Mouse (Mus musculus) stomach, postnatal 0 days (tissue): ENCODE measurements around the gene Crim1. TPM values are rescaled to one million over a fixed set of nuclear protein-coding genes. Genes with fewer than 3 reads are reported as not detected.
A peak's percentile ranks its signal among the peaks of the same experiment; 100 is the strongest.

Experiments
- ATAC-seq: fragments of 200-750 bp; cut with Nextera tagmentation; 2 replicates; pipeline ENCODE4 v1.8.0; 2017; ENCODE audit not compliant: low FRiP score, low TSS enrichment
- DNase-seq: peaks from one replicate; pipeline ENCODE4 v3.0.0-alpha.2; 2016; ENCODE audit warnings: low spot score
- H3K27ac ChIP-seq: fragments of 300-500 bp; sonication (generic); replicated peaks from 2 replicates; pipeline ENCODE4 v1.5.1; 2014; ENCODE audit warnings: mild to moderate bottlenecking, control low read depth
- H3K27me3 ChIP-seq: fragments of 300-500 bp; sonication (generic); 2 replicates; pipeline ENCODE4 v1.6.1; 2014; ENCODE audit warnings: low read length; ENCODE audit not compliant: control insufficient read depth, insufficient read depth
- H3K36me3 ChIP-seq: fragments of 300-500 bp; sonication (generic); 2 replicates; pipeline ENCODE4 v1.6.1; 2014; ENCODE audit warnings: low read length, mixed read lengths; ENCODE audit not compliant: control insufficient read depth, insufficient read depth
- H3K4me1 ChIP-seq: fragments of 300-500 bp; sonication (generic); replicated peaks from 2 replicates; pipeline ENCODE4 v1.6.1; 2014; ENCODE audit warnings: antibody characterized with exemption; ENCODE audit not compliant: control insufficient read depth, insufficient read depth
- H3K4me2 ChIP-seq: fragments of 300-500 bp; sonication (generic); replicated peaks from 2 replicates; pipeline ENCODE4 v1.6.1; 2014; ENCODE audit warnings: low read depth, mild to moderate bottlenecking, control low read depth, moderate library complexity
- H3K4me3 ChIP-seq: fragments of 300-500 bp; sonication (generic); 2 replicates; pipeline ENCODE4 v1.5.1; 2014; ENCODE audit warnings: low read depth, low read length, control low read depth
- H3K9ac ChIP-seq: fragments of 300-500 bp; sonication (generic); 2 replicates; pipeline ENCODE4 v1.6.1; 2014; ENCODE audit warnings: mild to moderate bottlenecking, low read length, control low read depth, mixed read lengths
- H3K9me3 ChIP-seq: fragments of 300-500 bp; sonication (generic); 2 replicates; pipeline ENCODE4 v1.6.1; 2016; ENCODE audit warnings: low read length; ENCODE audit not compliant: control insufficient read depth
- CTCF ChIP-seq: IDR thresholded peaks from 2 replicates; pipeline ENCODE4 v1.5.1; 2016; ENCODE audit warnings: antibody characterized with exemption, low read depth, mild to moderate bottlenecking, moderate library complexity
- EP300 ChIP-seq: optimal IDR thresholded peaks from 2 replicates; pipeline ENCODE3; 2016; ENCODE audit warnings: antibody characterized with exemption
- WGBS: fragments of 180-500 bp; shearing (Covaris S2); extraction: QIAGEN DNeasy Blood & Tissue Kit; methylation state at CpG from one replicate; pipeline ENCODE4 v1.1.7; 2014; 5-methylcytosine and 5-hydroxymethylcytosine counted together
- polyA plus RNA-seq: library from polyadenylated mRNA; unstranded; fragments of >200 nt; fragmentation: Nextera tagmentation; extraction: Ambion mirVana; gene quantifications from 2 replicates; pipeline ENCODE4 v1.2.1, GENCODE M21; 2015

The Crim1 gene
- polyA plus RNA-seq, 1 experiment from 2014 or later: 5.1 TPM

DNA sequence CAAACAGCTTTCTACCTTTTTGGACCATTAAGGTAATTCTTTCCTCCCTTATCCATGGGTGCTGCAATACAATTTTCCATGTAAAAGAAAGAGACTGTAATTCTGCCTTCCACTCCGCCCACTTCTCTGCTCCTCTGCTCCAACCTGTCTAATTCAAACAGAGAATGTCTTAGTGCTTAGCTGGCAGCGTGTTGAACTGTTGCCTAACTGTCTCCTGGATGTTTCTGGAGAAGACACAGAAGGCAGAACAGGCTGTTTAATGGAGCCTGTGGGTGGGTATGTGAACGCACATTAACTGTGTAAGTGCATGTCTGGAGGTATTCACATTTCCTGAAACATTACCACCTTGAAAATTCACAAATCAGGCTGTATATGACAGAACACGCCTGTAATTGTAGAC lies 33.5 kb upstream of the Crim1 start:
- Histone ChIP-seq H3K9me3 (no peaks in the 10 kb centered on the region), H3K4me2 (no peak overlapping the region), H3K36me3 (no peaks in the 10 kb centered on the region), H3K4me3 (no peak overlapping the region), H3K9ac (no peak overlapping the region), H3K4me1 (no peaks in the 10 kb centered on the region), H3K27ac (no peak overlapping the region), H3K27me3 (no peaks in the 10 kb centered on the region)
- DNase-seq (no peak), ATAC-seq (no peak)
- WGBS: 52% methylated on average over 4 of the region's 4 CpGs
- no peak for TF ChIP-seq EP300
- no peak for TF ChIP-seq CTCF

GRCm38 (mm10) chr17:78172371-78172770 lies 27.7 kb upstream of the Crim1 start:
- Histone ChIP-seq H3K4me2 (no peak overlapping the region), H3K4me1 (no peaks in the 10 kb centered on the region), H3K9ac (no peak overlapping the region), H3K36me3 (no peaks in the 10 kb centered on the region), H3K9me3 (no peaks in the 10 kb centered on the region), H3K27me3 (no peaks in the 10 kb centered on the region), H3K4me3 (no peak overlapping the region), H3K27ac (no peak overlapping the region)
- DNase-seq (no peak), ATAC-seq (no peak)
- WGBS: 57% methylated on average over 2 of the region's 2 CpGs
- TF ChIP-seq CTCF (no peak), EP300 (no peak)

DNA sequence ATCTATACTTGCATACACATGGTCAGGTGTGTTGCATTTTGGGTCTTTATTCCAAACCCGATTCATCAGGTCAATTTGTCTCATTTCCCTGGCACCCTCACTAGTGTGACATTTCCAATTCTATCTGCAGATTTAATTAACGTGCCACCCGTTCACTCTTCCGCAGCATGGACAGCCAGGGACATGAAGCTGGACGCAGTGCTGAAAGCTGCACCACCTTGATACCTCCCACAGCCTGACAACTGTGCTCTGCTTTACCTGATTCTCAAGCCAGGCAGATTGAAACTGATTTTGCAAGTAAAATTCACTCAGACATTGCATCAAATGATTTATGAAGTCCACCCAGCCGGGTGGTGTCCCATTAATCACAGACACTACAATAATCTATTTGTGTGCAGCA lies 19.3 kb upstream of the Crim1 start:
- no peak overlapping the region for H3K4me2 ChIP-seq
- no peak overlapping the region for H3K9ac ChIP-seq
- no peaks in the 10 kb centered on the region for H3K36me3 ChIP-seq
- TF ChIP-seq EP300: no peak
- TF ChIP-seq CTCF: no peak
- H3K27me3 ChIP-seq: no peaks in the 10 kb centered on the region
- H3K4me1 ChIP-seq: no peaks in the 10 kb centered on the region
- DNase-seq: no peak
- no peak overlapping the region for H3K27ac ChIP-seq
- no peaks in the 10 kb centered on the region for H3K9me3 ChIP-seq
- H3K4me3 ChIP-seq: no peak overlapping the region
- no peak for ATAC-seq
- 86% methylated on average over 6 of the region's 6 CpGs for WGBS

DNA sequence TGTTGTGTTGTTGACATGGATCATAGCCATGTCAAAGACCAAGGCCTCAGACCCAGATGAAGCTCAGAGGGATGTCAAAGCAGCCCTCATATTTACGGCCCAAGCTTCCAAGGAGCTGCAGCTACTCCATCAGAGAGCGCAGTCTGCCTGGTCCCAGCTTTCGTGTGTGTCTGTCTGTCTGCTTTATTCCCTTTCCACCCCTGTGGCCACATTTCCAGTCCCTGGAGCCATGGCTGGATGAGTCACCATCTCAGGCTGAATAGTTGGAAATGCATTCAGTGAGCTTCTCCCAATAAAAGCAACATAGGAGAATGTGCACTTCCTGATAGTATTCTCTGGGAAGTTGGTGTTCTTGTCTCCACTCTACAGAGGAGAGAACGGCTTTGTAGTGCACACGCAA lies 3.9 kb upstream of the Crim1 start:
- H3K4me2 ChIP-seq: no peak overlapping the region
- 91% methylated on average over 5 of the region's 5 CpGs for WGBS
- no peak overlapping the region for H3K4me3 ChIP-seq
- no peak overlapping the region for H3K27ac ChIP-seq
- no peak for ATAC-seq
- no peaks in the 10 kb centered on the region for H3K9me3 ChIP-seq
- no peak overlapping the region for H3K9ac ChIP-seq
- H3K36me3 ChIP-seq: no peaks in the 10 kb centered on the region
- H3K4me1 ChIP-seq: no peaks in the 10 kb centered on the region
- TF ChIP-seq CTCF (no peak), EP300 (no peak)
- no peaks in the 10 kb centered on the region for H3K27me3 ChIP-seq
- DNase-seq: no peak

DNA sequence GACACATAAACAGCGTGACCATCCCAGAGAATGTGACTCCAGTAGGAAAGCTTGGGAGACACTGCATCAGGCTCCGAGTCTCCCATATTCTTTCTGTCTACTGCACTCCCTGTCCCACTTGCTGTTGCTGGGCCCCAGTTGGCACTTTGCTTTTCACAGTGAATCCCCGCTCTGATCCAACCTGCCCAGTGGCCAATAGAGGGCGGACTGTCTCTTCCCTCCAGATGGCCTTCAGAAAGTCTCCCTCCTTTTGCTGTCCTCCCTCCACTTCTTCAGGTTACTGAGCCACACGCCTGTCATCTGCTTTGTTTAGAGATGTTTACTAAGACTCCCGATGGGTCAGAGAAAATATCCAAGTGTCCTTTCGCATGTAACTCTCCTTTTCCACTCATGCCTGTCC lies 2.9 kb upstream of the Crim1 start:
- Histone ChIP-seq H3K9me3 (no peaks in the 10 kb centered on the region), H3K4me3 (no peak overlapping the region), H3K36me3 (no peaks in the 10 kb centered on the region), H3K4me2 (no peak overlapping the region), H3K27me3 (no peaks in the 10 kb centered on the region), H3K4me1 (no peaks in the 10 kb centered on the region; the same call in 1 of the 2 replicates), H3K27ac (no peak overlapping the region), H3K9ac (no peak overlapping the region)
- 24% methylated on average over 7 of the region's 7 CpGs for WGBS
- DNase-seq: peak; percentile 68
- no peak for ATAC-seq
- TF ChIP-seq CTCF: peak; percentile 90
- no peak for TF ChIP-seq EP300

- no peak overlapping the region for H3K27ac ChIP-seq
- no peak for DNase-seq
- no peaks in the 10 kb centered on the region; the same call in 1 of the 2 replicates for H3K4me1 ChIP-seq
- TF ChIP-seq CTCF: no peak
- TF ChIP-seq EP300: no peak
- H3K9me3 ChIP-seq: no peaks in the 10 kb centered on the region
- ATAC-seq: no peak
- 61% methylated on average over 4 of the region's 4 CpGs for WGBS
- no peaks in the 10 kb centered on the region for H3K36me3 ChIP-seq
- no peak overlapping the region for H3K4me3 ChIP-seq
- no peak overlapping the region for H3K9ac ChIP-seq
- no peaks in the 10 kb centered on the region for H3K27me3 ChIP-seq
- no peak overlapping the region for H3K4me2 ChIP-seq
Observed at GRCm38 (mm10) chr17:78198140-78198539, 1.9 kb upstream of the Crim1 start.
